Mouse (Mus musculus) midbrain, postnatal 0 days (tissue): ENCODE data around the gene Ccdc151. TPM values are rescaled to one million over a fixed set of nuclear protein-coding genes. Genes with fewer than 3 reads are reported as not detected.

Source experiments
- ATAC-seq: fragments of 200-750 bp; cut with Nextera tagmentation; 2 replicates; pipeline ENCODE4 v1.8.0; 2017; ENCODE audit warnings: moderate number of reproducible peaks, mild to moderate bottlenecking, moderate TSS enrichment, moderate library complexity; ENCODE audit not compliant: low FRiP score
- DNase-seq: peaks from one replicate; pipeline ENCODE4 v3.0.0-alpha.2; 2015; ENCODE audit warnings: low spot score
- H3K27ac ChIP-seq: fragments of 300-500 bp; sonication (generic); 2 replicates; pipeline ENCODE4 v1.5.1; 2014; ENCODE audit warnings: low read depth, mild to moderate bottlenecking, low read length, mixed read lengths
- H3K27me3 ChIP-seq: fragments of 300-500 bp; sonication (generic); 2 replicates; pipeline ENCODE4 v1.6.1; 2014; ENCODE audit warnings: low read length, control low read depth, mixed read lengths; ENCODE audit not compliant: insufficient read depth
- H3K36me3 ChIP-seq: fragments of 300-500 bp; sonication (generic); 2 replicates; pipeline ENCODE4 v1.6.1; 2014; ENCODE audit warnings: low read length, control low read depth, mixed read lengths; ENCODE audit not compliant: insufficient read depth
- H3K4me1 ChIP-seq: fragments of 300-500 bp; sonication (generic); 2 replicates; pipeline ENCODE4 v1.6.1; 2014; ENCODE audit warnings: mild to moderate bottlenecking, control low read depth, antibody characterized with exemption, low read length, mixed read lengths; ENCODE audit not compliant: insufficient read depth
- H3K4me2 ChIP-seq: fragments of 300-500 bp; sonication (generic); 2 replicates; pipeline ENCODE4 v1.6.1; 2014; ENCODE audit warnings: low read depth, mild to moderate bottlenecking, low read length, mixed read lengths; ENCODE audit not compliant: poor library complexity, severe bottlenecking
- H3K4me3 ChIP-seq: fragments of 300-500 bp; sonication (generic); 2 replicates; pipeline ENCODE4 v1.5.1; 2014; ENCODE audit warnings: low read depth, mild to moderate bottlenecking, low read length, moderate library complexity
- H3K9ac ChIP-seq: fragments of 300-500 bp; sonication (generic); replicated peaks from 2 replicates; pipeline ENCODE4 v1.6.1; 2014; ENCODE audit warnings: mild to moderate bottlenecking, low read length, moderate library complexity, mixed read lengths; ENCODE audit not compliant: poor library complexity, severe bottlenecking
- H3K9me3 ChIP-seq: fragments of 300-500 bp; sonication (generic); 2 replicates; pipeline ENCODE4 v1.6.1; 2016; ENCODE audit warnings: low read length, control low read depth
- CTCF ChIP-seq: IDR thresholded peaks from 2 replicates; pipeline ENCODE4 v1.5.1; 2016; ENCODE audit warnings: antibody characterized with exemption, mild to moderate bottlenecking
- WGBS: fragments of 180-500 bp; shearing (Covaris S2); extraction: QIAGEN DNeasy Blood & Tissue Kit; methylation state at CpG from one replicate; pipeline ENCODE4 v1.1.7; 2014; 5-methylcytosine and 5-hydroxymethylcytosine counted together
- polyA plus RNA-seq: library from polyadenylated mRNA; unstranded; fragments of >200 nt; fragmentation: Nextera tagmentation; extraction: Ambion mirVana; gene quantifications from 2 replicates; pipeline ENCODE4 v1.2.1, GENCODE M21; 2015
- total RNA-seq: library from RNA; depleted of rRNA; stranded (reverse); fragments of >200 nt; gene quantifications from 2 replicates; pipeline ENCODE4 v1.2.3, GENCODE M21; 2014; rRNA removed

The Ccdc151 gene
- total and polyA plus RNA-seq, 2 experiments from 2014 or later = 5.1 to 5.8 TPM

- Histone ChIP-seq H3K4me3 (no peak overlapping the region), H3K9me3 (no peaks in the 10 kb centered on the region), H3K9ac (no peak overlapping the region), H3K27me3 (no peaks in the 10 kb centered on the region), H3K4me1 (peaks cover under 1% of the 10 kb centered on the region; the same call in 1 of the 2 replicates), H3K36me3 (peaks cover 33% of the 10 kb centered on the region), H3K27ac (no peak overlapping the region), H3K4me2 (no peak overlapping the region)
- TF ChIP-seq CTCF = no peak
- no peak for ATAC-seq
- no peak for DNase-seq
- WGBS = 57% methylated on average over 12 of the region's 12 CpGs
These were observed 58.8 kb downstream of the Ccdc151 start for GRCm38 (mm10) chr9:21943638-21944037.

DNA sequence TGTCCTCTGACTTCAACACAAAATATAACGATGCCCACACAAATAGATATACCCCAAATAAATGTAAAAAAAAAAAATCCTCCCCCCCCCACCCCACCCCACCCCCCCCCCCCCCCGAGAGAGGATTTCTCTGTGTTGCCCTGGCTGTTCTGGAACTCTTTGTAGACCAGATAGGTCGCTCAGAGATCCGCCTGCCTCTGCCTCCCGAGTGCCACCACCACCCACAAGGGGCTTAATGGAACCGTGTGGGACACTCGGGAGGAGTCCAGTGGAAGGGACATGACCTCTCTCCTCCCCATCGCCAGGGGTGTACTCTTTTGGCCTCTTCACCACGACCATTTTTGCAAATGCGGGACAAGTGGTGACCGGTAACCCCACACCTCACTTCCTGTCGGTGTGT lies 59.4 kb downstream of the Ccdc151 start:
- Histone ChIP-seq H3K4me2 (no peak overlapping the region), H3K27ac (no peak overlapping the region), H3K4me3 (no peak overlapping the region), H3K9me3 (no peaks in the 10 kb centered on the region), H3K27me3 (no peaks in the 10 kb centered on the region), H3K4me1 (peaks cover 6% of the 10 kb centered on the region; the same call in 1 of the 2 replicates), H3K9ac (no peak overlapping the region), H3K36me3 (peaks cover 29% of the 10 kb centered on the region)
- ATAC-seq (no peak), DNase-seq (no peak)
- no peak for TF ChIP-seq CTCF
- 77% methylated on average over 8 of the region's 12 CpGs for whole genome bisulfite sequencing

Other genes with a start within 250 kb of the Ccdc151 start
- gene Spc24, start 242.3 kb downstream of the Ccdc151 start, total RNA-seq = 5.5 and 6.6 TPM in 2 replicates
- gene Spc24, start 242.3 kb downstream of the Ccdc151 start, polyA plus RNA-seq = 6.3 and 8.2 TPM in 2 replicates
- 14.9 and 15.2 TPM in 2 replicates for gene Kank2, start 203.9 kb downstream of the Ccdc151 start, total RNA-seq
- 2.9 TPM in 2 replicates for gene Kank2, start 203.9 kb downstream of the Ccdc151 start, polyA plus RNA-seq
- gene Angptl8, start 167.1 kb downstream of the Ccdc151 start, total RNA-seq = not detected in 2 replicates
- gene Angptl8, start 167.1 kb downstream of the Ccdc151 start, polyA plus RNA-seq = 0.20 and 0.48 TPM in 2 replicates
- 18.0 and 18.8 TPM in 2 replicates for gene Dock6, start 150.0 kb downstream of the Ccdc151 start, total RNA-seq
- gene Dock6, start 150.0 kb downstream of the Ccdc151 start, polyA plus RNA-seq = 10.3 and 11.3 TPM in 2 replicates
- 15.9 and 26.0 TPM in 2 replicates for gene Rab3d, start 84.4 kb downstream of the Ccdc151 start, total RNA-seq
- 17.4 and 18.1 TPM in 2 replicates for gene Rab3d, start 84.4 kb downstream of the Ccdc151 start, polyA plus RNA-seq
- 6.6 and 12.2 TPM in 2 replicates for gene Ccdc159, start 75.2 kb downstream of the Ccdc151 start, total RNA-seq
- 4.7 and 5.2 TPM in 2 replicates for gene Ccdc159, start 75.2 kb downstream of the Ccdc151 start, polyA plus RNA-seq
- gene Tmem205, start 75.1 kb downstream of the Ccdc151 start, total RNA-seq = 32.1 and 50.9 TPM in 2 replicates
- gene Tmem205, start 75.1 kb downstream of the Ccdc151 start, polyA plus RNA-seq = 44.2 and 50.1 TPM in 2 replicates
- gene Plppr2, start 65.6 kb downstream of the Ccdc151 start, total RNA-seq = 129 and 165 TPM in 2 replicates
- gene Plppr2, start 65.6 kb downstream of the Ccdc151 start, polyA plus RNA-seq = 129 and 136 TPM in 2 replicates
- gene Swsap1, start 46.9 kb downstream of the Ccdc151 start, total RNA-seq = 33.7 and 38.6 TPM in 2 replicates
- gene Swsap1, start 46.9 kb downstream of the Ccdc151 start, polyA plus RNA-seq = 7.1 and 8.0 TPM in 2 replicates
- gene Epor, start 39.1 kb downstream of the Ccdc151 start, total RNA-seq = 2.7 TPM in 1 of 2 replicates, not detected in the other
- gene Epor, start 39.1 kb downstream of the Ccdc151 start, polyA plus RNA-seq = 1.7 and 1.9 TPM in 2 replicates
- gene Rgl3, start 13.2 kb downstream of the Ccdc151 start, total RNA-seq = 0.76 and 2.8 TPM in 2 replicates
- 0.85 and 1.1 TPM in 2 replicates for gene Rgl3, start 13.2 kb downstream of the Ccdc151 start, polyA plus RNA-seq
- gene Prkcsh, start 172 bp upstream of the Ccdc151 start, total RNA-seq = 71.9 and 85.8 TPM in 2 replicates
- gene Prkcsh, start 172 bp upstream of the Ccdc151 start, polyA plus RNA-seq = 62.8 and 64.9 TPM in 2 replicates
- 215 and 239 TPM in 2 replicates for gene Elavl3, start 49.4 kb upstream of the Ccdc151 start, total RNA-seq
- gene Elavl3, start 49.4 kb upstream of the Ccdc151 start, polyA plus RNA-seq = 75.2 and 78.7 TPM in 2 replicates
- gene Gm49318, start 68.6 kb upstream of the Ccdc151 start, total RNA-seq = 4.1 TPM in 1 of 2 replicates, not detected in the other
- gene Gm49318, start 68.6 kb upstream of the Ccdc151 start, polyA plus RNA-seq = 0.25 and 0.36 TPM in 2 replicates
- gene Zfp653, start 68.7 kb upstream of the Ccdc151 start, total RNA-seq = 30.0 and 33.1 TPM in 2 replicates
- 14.2 and 15.1 TPM in 2 replicates for gene Zfp653, start 68.7 kb upstream of the Ccdc151 start, polyA plus RNA-seq
- 49.6 and 56.3 TPM in 2 replicates for gene Ecsit, start 82.8 kb upstream of the Ccdc151 start, total RNA-seq
- 55.0 and 57.2 TPM in 2 replicates for gene Ecsit, start 82.8 kb upstream of the Ccdc151 start, polyA plus RNA-seq
- gene Cnn1, start 96.6 kb upstream of the Ccdc151 start, total RNA-seq = 1.2 and 1.3 TPM in 2 replicates
- 0.77 and 0.92 TPM in 2 replicates for gene Cnn1, start 96.6 kb upstream of the Ccdc151 start, polyA plus RNA-seq
- gene Elof1, start 114.5 kb upstream of the Ccdc151 start, total RNA-seq = 129 and 132 TPM in 2 replicates
- gene Elof1, start 114.5 kb upstream of the Ccdc151 start, polyA plus RNA-seq = 161 and 178 TPM in 2 replicates
- gene Acp5, start 133.1 kb upstream of the Ccdc151 start, total RNA-seq = 1.0 and 2.9 TPM in 2 replicates
- gene Acp5, start 133.1 kb upstream of the Ccdc151 start, polyA plus RNA-seq = 0.47 and 0.79 TPM in 2 replicates
- gene Pigyl, start 154.2 kb upstream of the Ccdc151 start, total RNA-seq = 27.0 and 40.8 TPM in 2 replicates
- 120 and 122 TPM in 2 replicates for gene Pigyl, start 154.2 kb upstream of the Ccdc151 start, polyA plus RNA-seq
- 0.22 and 2.0 TPM in 2 replicates for gene Zfp872, start 185.5 kb upstream of the Ccdc151 start, total RNA-seq
- 0.29 and 0.31 TPM in 2 replicates for gene Zfp872, start 185.5 kb upstream of the Ccdc151 start, polyA plus RNA-seq
- gene Zfp809, start 223.1 kb upstream of the Ccdc151 start, total RNA-seq = 8.2 and 10.2 TPM in 2 replicates
- gene Zfp809, start 223.1 kb upstream of the Ccdc151 start, polyA plus RNA-seq = 5.8 and 6.3 TPM in 2 replicates